Mouse (Mus musculus): ENCODE measurements around the gene Tnks2. TPM values are rescaled to one million over a fixed set of nuclear protein-coding genes. Genes with fewer than 3 reads are reported as not detected.
A peak's percentile ranks its signal among the peaks of the same experiment; 100 is the strongest.

Gene Tnks2
- polyA plus RNA-seq (2014; fragmentation: Nextera tagmentation; extraction: Ambion mirVana): 69.1 and 81.3 TPM in 2 replicates

- Histone ChIP-seq H3K4me3 (ENCODE audit: low read depth, low read length) (peak within 1 kb of the TSS; percentile 57), H3K27ac (ENCODE audit: low read length) (peak within 1 kb of the TSS; percentile 99), H3K4me2 (replicated peaks; ENCODE audit: low read depth, low read length) (peak within 1 kb of the TSS; percentile 85), H3K4me1 (ENCODE audit: control insufficient read depth, insufficient read depth, low read length) (peaks cover 5% of the 10 kb centered on the region), H3K36me3 (ENCODE audit: control insufficient read depth, insufficient read depth, low read length) (peaks cover 5% of the 10 kb centered on the region), H3K27me3 (ENCODE audit: control insufficient read depth, insufficient read depth, low read length) (no peaks in the 10 kb centered on the region), H3K9ac (replicated peaks; ENCODE audit: low read depth, low read length) (peak within 1 kb of the TSS; percentile 100), H3K9me3 (ENCODE audit: control insufficient read depth, low read depth, low read length) (no peaks in the 10 kb centered on the region)
- ATAC-seq (ENCODE audit: insufficient number of reproducible peaks, insufficient read depth, low FRiP score, low read depth): peak; percentile 91
- WGBS: under 1% methylated on average over 64 of the region's 73 CpGs
These were observed at the start of gene Tnks2 for GRCm38 (mm10) chr19:36833788-36834531. TSS of gene Tnks2 (plus strand) at chr19:36834232.

GRCm38 (mm10) chr19:36789873-36790733, 43.9 kb upstream of the Tnks2 start:
- WGBS: 59% methylated on average over 17 of the region's 17 CpGs
- peaks cover 10% of the 10 kb centered on the region; the same call in 1 of the 2 replicates for H3K4me1 ChIP-seq (ENCODE audit: control insufficient read depth, insufficient read depth, low read length)
- H3K27ac ChIP-seq (ENCODE audit: low read length): peak overlapping the region; percentile 27
- H3K9me3 ChIP-seq (ENCODE audit: control insufficient read depth, low read depth, low read length): no peaks in the 10 kb centered on the region
- ATAC-seq (ENCODE audit: insufficient number of reproducible peaks, insufficient read depth, low FRiP score, low read depth): peak; percentile 44; the same call in 1 of the 2 replicates
- H3K36me3 ChIP-seq (ENCODE audit: control insufficient read depth, insufficient read depth, low read length): no peaks in the 10 kb centered on the region
- no peaks in the 10 kb centered on the region for H3K27me3 ChIP-seq (ENCODE audit: control insufficient read depth, insufficient read depth, low read length)
- no peak overlapping the region for H3K4me2 ChIP-seq (replicated peaks; ENCODE audit: low read depth, low read length)
- no peak overlapping the region for H3K9ac ChIP-seq (replicated peaks; ENCODE audit: low read depth, low read length)
- no peak overlapping the region for H3K4me3 ChIP-seq (ENCODE audit: low read depth, low read length)

GRCm38 (mm10) chr19:36792589-36792988, 41.4 kb upstream of the Tnks2 start:
- Histone ChIP-seq H3K27me3 (ENCODE audit: control insufficient read depth, insufficient read depth, low read length) (no peaks in the 10 kb centered on the region), H3K36me3 (ENCODE audit: control insufficient read depth, insufficient read depth, low read length) (no peaks in the 10 kb centered on the region), H3K4me3 (ENCODE audit: low read depth, low read length) (no peak overlapping the region), H3K4me1 (ENCODE audit: control insufficient read depth, insufficient read depth, low read length) (peaks cover 13% of the 10 kb centered on the region; the same call in 1 of the 2 replicates), H3K27ac (ENCODE audit: low read length) (no peak overlapping the region), H3K9ac (replicated peaks; ENCODE audit: low read depth, low read length) (no peak overlapping the region), H3K4me2 (replicated peaks; ENCODE audit: low read depth, low read length) (no peak overlapping the region), H3K9me3 (ENCODE audit: control insufficient read depth, low read depth, low read length) (no peaks in the 10 kb centered on the region)
- ATAC-seq (ENCODE audit: insufficient number of reproducible peaks, insufficient read depth, low FRiP score, low read depth): no peak
- 81% methylated on average over 8 of the region's 8 CpGs for WGBS

GRCm38 (mm10) chr19:36793450-36793849, 40.6 kb upstream of the Tnks2 start:
- Histone ChIP-seq H3K4me3 (ENCODE audit: low read depth, low read length) (no peak overlapping the region), H3K9ac (replicated peaks; ENCODE audit: low read depth, low read length) (no peak overlapping the region), H3K9me3 (ENCODE audit: control insufficient read depth, low read depth, low read length) (no peaks in the 10 kb centered on the region), H3K4me1 (ENCODE audit: control insufficient read depth, insufficient read depth, low read length) (peaks cover 13% of the 10 kb centered on the region; the same call in 1 of the 2 replicates), H3K4me2 (replicated peaks; ENCODE audit: low read depth, low read length) (no peak overlapping the region), H3K27ac (ENCODE audit: low read length) (no peak overlapping the region), H3K36me3 (ENCODE audit: control insufficient read depth, insufficient read depth, low read length) (no peaks in the 10 kb centered on the region), H3K27me3 (ENCODE audit: control insufficient read depth, insufficient read depth, low read length) (no peaks in the 10 kb centered on the region)
- ATAC-seq (ENCODE audit: insufficient number of reproducible peaks, insufficient read depth, low FRiP score, low read depth): no peak
- WGBS: 65% methylated on average over 1 of the region's 1 CpGs

- Histone ChIP-seq H3K36me3 (ENCODE audit: control insufficient read depth, insufficient read depth, low read length) (no peaks in the 10 kb centered on the region), H3K4me2 (replicated peaks; ENCODE audit: low read depth, low read length) (no peak overlapping the region), H3K4me3 (ENCODE audit: low read depth, low read length) (no peak overlapping the region), H3K9me3 (ENCODE audit: control insufficient read depth, low read depth, low read length) (no peaks in the 10 kb centered on the region), H3K27ac (ENCODE audit: low read length) (no peak overlapping the region), H3K4me1 (ENCODE audit: control insufficient read depth, insufficient read depth, low read length) (peaks cover 13% of the 10 kb centered on the region; the same call in 1 of the 2 replicates), H3K9ac (replicated peaks; ENCODE audit: low read depth, low read length) (no peak overlapping the region), H3K27me3 (ENCODE audit: control insufficient read depth, insufficient read depth, low read length) (no peaks in the 10 kb centered on the region)
- 91% methylated on average over 4 of the region's 4 CpGs for WGBS
- ATAC-seq (ENCODE audit: insufficient number of reproducible peaks, insufficient read depth, low FRiP score, low read depth): no peak
These were observed 40.0 kb upstream of the Tnks2 start for GRCm38 (mm10) chr19:36794008-36794407.

GRCm38 (mm10) chr19:36795277-36795676, 38.8 kb upstream of the Tnks2 start:
- no peak for ATAC-seq (ENCODE audit: insufficient number of reproducible peaks, insufficient read depth, low FRiP score, low read depth)
- 29% methylated on average over 3 of the region's 3 CpGs for WGBS
- H3K9me3 ChIP-seq (ENCODE audit: control insufficient read depth, low read depth, low read length): no peaks in the 10 kb centered on the region
- H3K9ac ChIP-seq (replicated peaks; ENCODE audit: low read depth, low read length): no peak overlapping the region
- peaks cover 8% of the 10 kb centered on the region; the same call in 1 of the 2 replicates for H3K4me1 ChIP-seq (ENCODE audit: control insufficient read depth, insufficient read depth, low read length)
- H3K36me3 ChIP-seq (ENCODE audit: control insufficient read depth, insufficient read depth, low read length): no peaks in the 10 kb centered on the region
- H3K4me3 ChIP-seq (ENCODE audit: low read depth, low read length): no peak overlapping the region
- H3K27ac ChIP-seq (ENCODE audit: low read length): no peak overlapping the region
- no peaks in the 10 kb centered on the region for H3K27me3 ChIP-seq (ENCODE audit: control insufficient read depth, insufficient read depth, low read length)
- no peak overlapping the region for H3K4me2 ChIP-seq (replicated peaks; ENCODE audit: low read depth, low read length)

- no peaks in the 10 kb centered on the region for H3K27me3 ChIP-seq (ENCODE audit: control insufficient read depth, insufficient read depth, low read length)
- WGBS: 57% methylated on average over 9 of the region's 9 CpGs
- peak; percentile 69; the same call in 1 of the 2 replicates for ATAC-seq (ENCODE audit: insufficient number of reproducible peaks, insufficient read depth, low FRiP score, low read depth)
- no peak overlapping the region for H3K9ac ChIP-seq (replicated peaks; ENCODE audit: low read depth, low read length)
- no peak overlapping the region for H3K27ac ChIP-seq (ENCODE audit: low read length)
- no peak overlapping the region for H3K4me3 ChIP-seq (ENCODE audit: low read depth, low read length)
- peaks cover 7% of the 10 kb centered on the region; the same call in 1 of the 2 replicates for H3K4me1 ChIP-seq (ENCODE audit: control insufficient read depth, insufficient read depth, low read length)
- no peak overlapping the region for H3K4me2 ChIP-seq (replicated peaks; ENCODE audit: low read depth, low read length)
- no peaks in the 10 kb centered on the region for H3K36me3 ChIP-seq (ENCODE audit: control insufficient read depth, insufficient read depth, low read length)
- no peaks in the 10 kb centered on the region for H3K9me3 ChIP-seq (ENCODE audit: control insufficient read depth, low read depth, low read length)
These were observed 37.1 kb upstream of the Tnks2 start for GRCm38 (mm10) chr19:36796931-36797330.

- Histone ChIP-seq H3K9me3 (ENCODE audit: control insufficient read depth, low read depth, low read length) (no peaks in the 10 kb centered on the region), H3K4me3 (ENCODE audit: low read depth, low read length) (no peak overlapping the region), H3K9ac (replicated peaks; ENCODE audit: low read depth, low read length) (no peak overlapping the region), H3K27ac (ENCODE audit: low read length) (no peak overlapping the region), H3K27me3 (ENCODE audit: control insufficient read depth, insufficient read depth, low read length) (no peaks in the 10 kb centered on the region), H3K4me1 (ENCODE audit: control insufficient read depth, insufficient read depth, low read length) (0 out of 2 replicates have a peak, but pooled peaks cover 3% of the 10 kb centered on the region), H3K36me3 (ENCODE audit: control insufficient read depth, insufficient read depth, low read length) (no peaks in the 10 kb centered on the region), H3K4me2 (replicated peaks; ENCODE audit: low read depth, low read length) (no peak overlapping the region)
- ATAC-seq (ENCODE audit: insufficient number of reproducible peaks, insufficient read depth, low FRiP score, low read depth): no peak
- 78% methylated on average over 7 of the region's 7 CpGs for WGBS
These were observed 33.7 kb upstream of the Tnks2 start for GRCm38 (mm10) chr19:36800288-36800687.

Data from stomach, embryonic 14.5 days (tissue).